Mouse (Mus musculus) adrenal gland, postnatal 25 days (tissue): ENCODE results near the gene Mnd1. TPM values are rescaled to one million over a fixed set of nuclear protein-coding genes. Genes with fewer than 3 reads are reported as not detected.

Experiments used
- DNase-seq: peaks from one replicate; pipeline ENCODE4 v3.0.0; 2021; ENCODE audit warnings: mixed read lengths
- total RNA-seq: library from RNA; stranded (reverse); gene quantifications from 2 replicates; pipeline ENCODE4 v1.2.3, GENCODE M21; 2021

The Mnd1 gene
- total RNA-seq, 1 experiment from 2014 or later, result 18.8 TPM

DNA sequence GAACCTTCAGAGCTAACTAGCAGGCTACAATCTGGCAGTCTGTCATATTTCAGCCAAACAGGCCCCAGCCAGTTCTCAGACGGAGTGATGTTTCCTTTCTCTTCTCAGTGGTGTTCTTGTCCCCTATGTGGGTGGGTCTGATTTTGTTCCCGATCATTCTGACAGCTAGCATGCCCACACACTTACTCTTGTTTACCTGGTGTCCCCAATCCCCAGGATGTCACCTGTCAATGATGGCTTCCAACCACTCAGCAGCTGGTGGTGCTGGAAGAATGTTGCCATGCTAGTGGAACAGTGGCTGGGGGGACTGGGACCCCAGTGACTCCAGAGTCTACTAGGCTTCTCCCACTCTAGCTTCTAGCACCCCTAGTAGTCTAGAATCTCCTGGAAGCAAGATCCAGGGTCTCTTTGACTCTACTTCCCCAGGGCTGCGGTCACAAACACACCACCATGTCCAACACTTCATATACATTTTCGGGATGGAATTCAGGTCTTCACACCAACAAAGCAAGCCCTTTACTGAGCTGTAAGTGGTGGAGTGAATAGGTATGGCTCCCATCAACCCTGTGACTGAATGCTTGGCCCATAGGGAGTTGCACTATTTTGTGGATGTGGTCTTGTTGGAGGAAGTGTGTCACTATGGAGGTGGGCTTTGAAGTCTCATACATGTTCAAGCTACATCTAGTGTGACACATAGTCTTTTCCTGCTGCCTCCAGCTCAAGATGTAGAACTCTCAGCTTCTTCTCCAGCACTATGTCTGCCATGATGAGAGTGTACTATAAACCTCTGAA lies 2.2 kb upstream of the Mnd1 start:
- no peak for DNase-seq

DNA sequence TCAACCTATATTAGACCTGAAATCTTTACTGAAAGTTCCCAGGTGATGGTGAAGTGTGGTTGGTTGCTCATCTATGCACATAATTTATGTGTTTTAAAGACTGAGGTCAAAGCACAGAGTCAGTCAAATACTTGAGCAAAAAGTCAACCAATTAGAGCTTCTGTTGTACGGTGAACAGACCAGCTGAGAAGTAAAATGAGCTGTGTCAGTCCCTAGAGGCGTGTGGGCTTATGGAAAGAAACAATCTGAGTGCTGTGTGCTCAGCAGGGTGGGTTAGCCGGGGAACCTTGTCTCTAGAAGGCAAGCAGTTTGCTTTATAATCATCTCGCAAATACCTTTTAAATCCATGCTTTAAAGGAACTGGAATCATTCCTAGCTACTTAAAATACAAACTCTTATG lies 1.4 kb upstream of the Mnd1 start:
- DNase-seq, result no peak

DNA sequence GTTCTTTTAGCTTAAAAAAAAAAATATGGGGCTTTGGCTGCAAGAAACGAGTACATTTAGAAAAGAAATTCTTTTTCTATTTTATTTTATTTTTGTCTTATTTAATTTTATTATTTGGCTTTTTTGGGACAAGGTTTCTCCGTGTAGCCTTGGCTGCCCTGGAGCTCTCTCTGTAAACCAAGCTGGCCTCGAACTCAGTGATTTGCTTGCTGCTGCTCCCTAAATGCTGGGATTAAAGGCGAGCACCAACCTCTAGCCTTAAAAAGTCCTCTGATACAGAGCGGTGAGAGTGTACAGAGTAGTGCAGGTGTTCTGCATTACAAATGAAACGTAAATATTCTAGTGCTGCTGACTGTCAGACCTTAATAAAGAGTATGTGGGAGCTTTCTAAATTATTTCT lies 519 bp upstream of the Mnd1 start:
- no peak for DNase-seq

DNA sequence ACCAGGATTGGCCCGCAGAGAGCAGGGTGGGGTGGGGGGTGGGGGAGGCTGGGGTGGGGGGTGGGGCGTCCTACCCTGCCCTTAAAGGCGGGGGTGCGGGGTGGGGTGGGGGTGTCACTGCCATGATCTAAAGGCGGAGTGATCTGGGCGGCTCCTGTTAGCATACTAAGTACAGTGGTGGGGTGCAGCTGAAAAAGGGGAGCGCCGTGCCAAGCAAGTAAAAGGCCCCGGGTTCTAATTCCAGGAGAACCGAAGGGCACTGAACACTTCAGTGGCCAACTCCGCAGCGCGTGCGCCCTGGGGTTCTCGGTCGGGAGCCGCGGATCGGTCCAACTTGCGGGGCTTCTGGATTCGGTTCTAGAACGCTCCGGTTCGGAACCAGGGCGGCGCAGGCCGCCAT lies 440 bp downstream of the Mnd1 start:
- DNase-seq, result no peak

DNA sequence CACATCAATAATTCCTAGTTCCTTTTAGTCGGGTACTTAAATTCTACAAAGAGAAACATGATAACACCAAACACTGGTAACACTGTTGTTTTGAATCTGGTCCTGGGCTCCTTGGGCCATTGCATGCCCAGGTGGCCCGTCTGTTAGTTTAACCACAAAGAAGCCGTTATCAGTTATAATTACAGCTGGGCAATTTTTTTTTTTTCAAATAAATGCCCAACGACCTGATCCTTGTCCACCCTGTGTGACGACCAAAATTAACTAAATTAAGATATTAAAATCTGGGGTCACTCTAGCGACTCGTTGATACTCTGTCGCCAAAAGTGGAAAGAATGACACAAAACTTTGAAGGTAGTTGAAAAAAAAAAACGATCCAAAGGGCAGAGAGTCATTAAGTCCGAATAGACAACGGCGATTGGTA lies 855 bp downstream of the Mnd1 start:
- no peak for DNase-seq

DNA sequence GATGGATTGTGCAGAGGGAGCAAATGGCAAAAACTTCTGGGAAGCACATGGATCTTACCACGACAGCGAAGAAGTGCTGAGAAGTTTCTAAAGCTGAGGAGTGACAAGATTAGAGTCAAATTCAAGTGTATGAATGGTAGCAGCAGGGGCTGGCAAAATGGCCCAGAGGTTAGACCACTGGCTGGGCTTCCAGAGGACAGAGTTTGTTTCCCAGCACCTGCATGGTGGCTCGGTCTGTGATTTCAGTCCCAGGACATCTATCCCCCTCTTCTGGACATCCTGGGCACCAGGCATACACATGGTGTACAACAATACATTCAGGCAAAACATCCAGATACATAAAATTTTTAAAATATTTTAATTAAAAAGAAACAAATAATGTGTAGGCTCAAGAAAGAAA lies 5.8 kb downstream of the Mnd1 start:
- DNase-seq, result no peak

DNA sequence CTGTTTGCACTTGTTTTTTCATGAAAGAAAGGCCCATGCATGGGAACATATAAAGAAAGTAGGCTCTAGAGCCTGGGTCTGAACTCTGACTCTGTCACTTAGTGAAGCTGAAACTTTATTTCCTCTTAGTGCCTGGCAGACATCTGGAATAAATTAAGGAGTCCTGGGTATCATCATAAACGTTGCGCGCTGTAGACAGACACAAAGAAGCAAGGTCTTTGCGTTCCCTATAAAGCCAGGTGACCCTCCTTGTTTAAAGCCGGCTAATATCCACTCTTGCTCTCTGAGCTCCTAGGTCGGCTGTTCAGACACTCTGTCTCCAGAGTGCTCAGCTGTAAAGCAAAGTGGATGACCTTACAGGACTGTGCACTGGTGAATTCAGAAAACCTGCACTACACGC lies 14.6 kb downstream of the Mnd1 start:
- no peak for DNase-seq

DNA sequence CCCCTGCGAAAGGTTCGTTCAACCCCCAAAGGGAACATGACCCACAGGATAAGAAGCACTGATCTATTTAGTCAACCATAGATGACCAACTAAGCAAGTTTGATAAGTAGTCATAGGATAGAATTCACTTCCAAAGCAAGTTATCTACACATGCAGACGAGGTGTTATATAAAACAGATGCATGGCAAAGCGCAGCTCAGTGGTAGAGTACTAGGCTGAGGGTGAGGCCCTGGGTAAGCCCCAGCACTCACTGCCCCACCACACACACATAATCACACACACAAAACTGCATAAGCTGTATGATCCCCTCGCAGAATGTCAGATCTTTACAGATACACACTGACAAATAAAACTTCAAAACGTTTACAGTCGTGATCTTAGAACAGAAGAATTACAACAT lies 19.1 kb downstream of the Mnd1 start:
- DNase-seq, result no peak

DNA sequence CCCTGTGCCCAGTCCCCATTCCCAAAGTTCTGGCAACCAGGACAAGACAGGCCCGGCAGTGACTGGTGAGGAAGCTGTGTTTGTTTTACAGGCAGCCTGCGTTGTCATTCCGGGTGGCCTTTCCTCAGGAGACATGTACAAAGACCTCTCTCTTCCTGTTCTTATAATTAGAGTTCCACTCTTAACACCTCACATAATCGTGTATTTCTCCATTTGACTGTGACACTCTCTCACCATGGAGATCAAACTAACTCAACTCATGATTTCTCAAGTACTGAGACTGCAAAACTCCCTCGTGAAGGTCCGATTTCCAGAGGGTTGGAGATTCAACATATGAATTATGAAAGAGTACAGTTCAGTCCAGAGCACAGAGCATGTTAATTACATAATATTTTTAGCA lies 19.7 kb downstream of the Mnd1 start:
- no peak for DNase-seq

DNA sequence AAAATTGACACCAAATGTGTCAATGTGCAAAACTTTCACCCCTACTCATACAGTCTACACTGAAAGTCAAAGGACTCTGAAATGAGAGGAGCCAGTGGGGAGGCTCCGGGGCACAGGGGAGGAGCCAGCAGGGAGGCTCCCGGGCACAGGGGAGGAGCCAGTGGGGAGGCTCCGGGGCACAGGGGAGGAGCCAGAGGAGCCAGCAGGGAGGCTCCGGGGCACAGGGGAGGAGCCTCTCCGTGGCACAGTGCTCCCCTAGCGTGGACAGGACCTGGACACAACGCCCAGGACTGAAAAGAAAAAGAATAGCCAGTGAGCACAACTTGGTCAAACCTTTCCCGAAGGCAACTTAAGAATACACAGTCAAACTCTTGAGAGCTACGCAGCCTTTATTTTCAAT lies 20.2 kb downstream of the Mnd1 start:
- DNase-seq, result peak; percentile 29

DNA sequence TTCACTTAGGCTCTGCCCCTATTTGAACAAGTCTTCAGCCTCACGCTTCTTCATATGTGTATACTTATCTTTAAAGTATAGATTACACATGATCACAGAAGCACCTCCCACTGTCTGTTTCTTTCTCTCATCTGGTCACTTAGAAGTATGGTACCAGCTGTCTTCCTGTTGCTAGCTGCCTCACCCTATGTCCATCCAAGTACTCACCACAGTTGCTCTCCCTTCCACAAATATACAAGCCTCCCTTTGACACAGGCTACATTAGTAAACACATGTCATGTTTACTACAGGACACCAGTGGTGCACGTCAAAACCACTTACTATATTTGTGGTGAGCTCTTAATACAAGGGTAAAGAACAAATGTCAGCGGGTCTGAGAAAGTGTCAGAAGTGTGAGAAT lies 24.2 kb downstream of the Mnd1 start:
- no peak for DNase-seq

DNA sequence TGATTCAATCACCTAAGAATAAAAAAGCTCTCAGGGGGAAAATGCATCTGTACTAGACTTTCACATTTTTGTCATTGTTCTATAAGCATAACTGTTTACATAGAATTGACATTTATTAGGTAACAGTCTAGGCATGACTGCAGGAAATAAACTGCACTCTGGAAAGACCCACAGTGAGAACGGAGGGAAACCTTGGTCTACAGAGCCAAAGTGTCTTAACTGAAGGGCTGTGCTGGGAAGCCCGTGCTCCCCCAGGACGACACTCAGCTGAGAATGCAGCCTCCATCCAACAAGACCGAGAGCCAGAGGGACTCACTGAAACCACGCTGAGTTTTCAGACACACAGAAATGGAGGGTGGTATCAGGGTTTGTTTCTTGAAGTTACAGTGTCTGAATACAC lies 24.8 kb downstream of the Mnd1 start:
- no peak for DNase-seq

DNA sequence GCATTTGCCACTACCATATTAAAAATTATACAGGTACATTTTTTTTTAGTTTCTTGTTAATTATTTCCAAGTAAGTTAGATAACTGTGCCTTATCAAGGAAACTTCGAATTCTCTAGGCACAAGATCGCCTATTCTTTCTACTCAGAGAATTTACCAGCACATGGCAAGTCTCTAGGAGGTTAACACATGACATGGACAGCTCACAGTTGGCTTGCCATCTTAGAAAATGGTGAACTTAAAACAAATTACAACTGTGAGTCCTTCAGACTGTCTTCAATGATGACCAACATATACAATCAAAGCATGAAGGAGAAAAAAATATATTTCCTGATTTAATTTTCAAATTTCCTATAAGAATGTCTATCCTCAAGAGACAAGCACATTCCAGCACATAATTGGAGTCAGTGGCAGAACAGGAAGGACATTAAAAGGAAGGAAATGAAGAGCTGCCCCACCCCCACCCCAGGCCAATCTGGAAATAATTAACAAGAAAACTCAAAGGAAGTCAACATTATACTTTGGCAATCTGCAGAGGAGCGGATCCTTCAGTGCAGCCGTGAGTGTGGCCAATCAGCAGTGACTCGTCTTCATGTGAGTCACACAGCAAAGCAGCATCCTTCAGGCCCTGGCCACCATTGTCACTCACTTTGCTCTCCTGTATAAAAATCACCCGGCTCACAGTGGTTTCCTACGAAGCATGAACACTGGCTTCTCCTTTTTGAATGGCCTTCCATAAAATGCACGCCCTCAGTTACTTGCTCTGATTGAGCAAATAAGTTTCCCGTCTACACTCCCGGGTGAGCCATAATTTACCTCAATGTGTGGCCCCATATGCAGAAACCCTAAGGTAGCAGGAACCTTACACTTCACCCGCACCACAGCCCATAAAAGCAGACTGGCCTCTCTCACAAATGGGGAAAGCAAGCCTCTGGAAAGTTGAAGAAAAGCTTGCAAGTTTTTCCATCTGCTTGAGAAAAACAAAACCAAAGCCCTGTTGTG lies 26.4 kb downstream of the Mnd1 start:
- peak; percentile 13 for DNase-seq

DNA sequence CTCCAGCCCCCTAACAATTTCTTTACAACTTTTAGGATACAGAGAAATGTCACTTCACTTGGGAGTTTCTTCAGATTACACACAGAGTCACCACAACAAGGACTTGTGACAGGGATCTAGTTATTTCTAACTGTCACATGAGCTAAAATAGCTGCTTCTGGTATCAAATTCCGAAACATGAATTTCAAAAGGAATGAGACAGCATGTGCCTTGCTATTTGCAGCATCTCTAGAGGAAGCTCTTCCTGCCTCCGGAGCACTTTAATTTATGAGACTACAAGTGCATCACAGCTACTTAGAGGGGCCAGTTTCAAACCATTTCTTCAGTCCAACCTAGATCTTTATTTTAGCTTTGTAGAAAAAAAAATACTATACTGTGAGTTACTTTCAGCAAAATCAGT lies 28.2 kb downstream of the Mnd1 start:
- no peak for DNase-seq

DNA sequence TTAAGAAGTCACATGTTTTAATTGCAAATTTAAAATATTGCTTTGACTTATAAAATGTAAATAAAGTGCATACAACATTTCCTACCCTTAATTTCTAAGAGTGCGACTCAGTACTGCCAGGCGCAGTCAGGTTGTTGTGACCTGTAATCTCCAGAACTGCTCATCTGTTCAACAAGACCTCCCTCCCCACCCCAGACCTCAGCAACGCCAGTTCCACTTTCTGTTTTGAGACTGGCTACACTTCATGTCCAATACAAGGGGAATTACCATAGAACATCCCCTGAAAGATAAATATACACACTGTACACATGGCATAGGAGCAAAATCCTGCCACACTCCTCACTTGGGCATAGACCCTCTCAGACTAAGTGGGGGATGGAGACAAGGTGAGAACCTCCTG lies 28.9 kb downstream of the Mnd1 start:
- DNase-seq, result no peak

DNA sequence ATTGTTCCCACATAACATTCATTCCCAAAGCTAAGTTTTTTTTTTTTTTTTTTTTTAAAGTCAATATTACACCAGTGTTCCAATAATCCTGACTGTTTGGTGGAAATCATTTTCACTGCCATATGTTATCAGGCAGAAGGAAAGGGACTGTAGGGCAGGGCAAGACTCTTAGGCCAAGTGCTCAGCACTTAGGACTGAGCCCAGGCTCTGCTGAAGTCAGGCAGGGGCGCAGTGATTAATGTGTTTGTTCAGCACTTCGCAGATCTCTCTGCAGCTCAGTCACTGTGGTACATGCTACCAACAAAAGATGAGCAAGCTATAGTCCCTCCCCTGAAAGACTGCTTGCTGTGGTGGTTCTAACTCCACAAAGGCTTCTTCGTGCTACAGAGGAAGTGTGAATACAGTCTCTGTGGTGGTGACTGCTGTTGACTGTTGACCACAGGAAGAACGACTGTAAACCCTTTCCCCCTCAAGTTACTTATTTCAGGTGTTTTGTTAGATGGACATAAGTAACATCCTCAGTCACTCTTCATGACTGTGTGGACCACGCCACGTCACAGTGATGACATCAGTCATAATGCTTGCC lies 29.8 kb downstream of the Mnd1 start:
- DNase-seq, result no peak

DNA sequence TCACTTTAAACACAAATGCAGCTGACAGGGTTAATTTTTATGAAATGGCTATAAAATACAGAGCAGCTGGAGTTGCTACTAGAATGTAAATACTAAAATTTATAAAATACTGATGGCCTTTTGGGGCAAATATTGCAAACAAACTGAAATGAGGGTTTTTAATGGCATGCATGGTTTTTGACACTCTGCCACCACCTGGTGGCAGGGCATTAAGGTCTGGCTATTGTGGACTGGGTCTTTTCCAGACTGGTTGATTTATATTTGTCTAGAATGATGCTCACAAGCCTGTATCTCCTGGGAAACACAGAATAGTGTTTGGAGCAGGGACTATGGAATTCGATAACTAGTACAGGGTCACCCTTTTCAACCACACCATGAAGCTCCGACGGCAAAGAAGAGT lies 32.1 kb downstream of the Mnd1 start:
- DNase-seq, result peak; percentile 41

DNA sequence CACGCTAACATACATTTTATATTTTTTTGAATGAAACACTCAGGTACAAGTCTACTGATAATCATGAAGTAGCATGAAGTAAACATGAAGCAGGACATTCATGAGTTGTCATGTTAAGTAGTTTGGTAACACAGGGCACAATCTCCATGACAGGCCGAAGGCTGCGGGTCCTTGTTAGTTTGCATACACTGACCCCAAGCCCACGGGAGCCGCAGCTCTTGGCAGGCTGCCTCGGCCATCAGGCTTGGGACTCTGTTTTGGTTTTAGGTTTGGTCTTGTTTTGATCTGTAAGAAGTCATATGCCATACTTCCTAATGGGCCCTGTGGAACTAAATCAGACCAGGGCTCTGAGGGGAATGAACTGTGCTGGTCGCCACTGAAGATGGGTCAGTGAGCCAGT lies 36.9 kb downstream of the Mnd1 start:
- DNase-seq, result no peak

DNA sequence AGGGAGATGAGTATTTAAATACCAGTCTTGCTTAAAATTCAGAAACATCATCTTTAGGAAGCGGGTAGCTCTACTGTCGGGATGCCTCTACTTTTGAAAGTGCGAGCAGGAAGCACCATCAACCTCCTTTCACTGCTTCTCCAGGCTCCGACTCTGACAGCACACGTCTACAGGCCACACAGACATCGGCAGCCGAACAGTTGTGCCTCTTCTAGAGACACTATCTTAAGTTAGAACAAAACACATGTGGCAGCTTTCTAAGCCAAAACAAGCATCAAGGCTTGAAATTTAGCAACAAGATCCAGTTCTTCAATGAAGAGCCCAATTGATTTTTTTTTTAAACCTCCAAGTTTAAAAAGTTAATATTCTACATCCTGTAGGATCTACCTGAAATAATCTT lies 37.4 kb downstream of the Mnd1 start:
- no peak for DNase-seq

DNA sequence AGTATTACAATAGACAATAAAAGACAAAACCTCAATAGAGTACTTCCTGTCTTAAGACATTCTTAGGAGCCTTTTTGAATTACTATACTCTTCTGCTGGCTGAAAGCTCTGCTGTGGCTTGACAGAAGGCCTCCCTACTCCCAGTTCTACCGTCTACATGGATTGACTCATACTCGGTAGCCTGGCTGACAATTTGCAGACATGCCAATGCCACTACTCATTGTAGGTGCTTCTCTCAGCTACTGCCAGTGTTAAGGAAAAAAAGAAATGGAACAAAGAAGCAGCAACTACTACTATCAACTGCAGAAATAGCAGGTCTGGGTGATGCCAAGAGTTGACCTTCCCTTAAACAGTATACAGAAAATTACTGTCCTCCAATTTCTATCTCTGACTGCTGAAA lies 47.0 kb downstream of the Mnd1 start:
- DNase-seq, result no peak

DNA sequence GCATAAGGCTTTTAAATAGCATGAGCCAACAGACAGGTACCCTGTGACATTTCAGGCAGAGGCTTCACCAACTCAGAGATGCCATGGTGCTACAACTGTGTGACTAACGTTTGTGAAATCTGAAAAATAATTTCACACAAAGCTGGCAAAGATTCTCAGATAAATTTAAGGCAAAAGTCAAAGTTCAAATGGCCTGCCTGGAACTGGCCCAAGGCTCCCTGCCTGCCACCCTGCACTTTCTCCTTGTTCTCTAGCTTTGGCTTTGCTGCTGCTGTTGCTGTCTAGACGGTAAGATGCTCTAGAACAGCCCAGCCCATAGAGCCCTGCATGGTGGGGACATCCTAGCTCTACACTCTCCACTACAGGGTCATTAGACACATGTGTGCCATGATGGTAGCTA lies 49.5 kb downstream of the Mnd1 start:
- peak; percentile 25 for DNase-seq

DNA sequence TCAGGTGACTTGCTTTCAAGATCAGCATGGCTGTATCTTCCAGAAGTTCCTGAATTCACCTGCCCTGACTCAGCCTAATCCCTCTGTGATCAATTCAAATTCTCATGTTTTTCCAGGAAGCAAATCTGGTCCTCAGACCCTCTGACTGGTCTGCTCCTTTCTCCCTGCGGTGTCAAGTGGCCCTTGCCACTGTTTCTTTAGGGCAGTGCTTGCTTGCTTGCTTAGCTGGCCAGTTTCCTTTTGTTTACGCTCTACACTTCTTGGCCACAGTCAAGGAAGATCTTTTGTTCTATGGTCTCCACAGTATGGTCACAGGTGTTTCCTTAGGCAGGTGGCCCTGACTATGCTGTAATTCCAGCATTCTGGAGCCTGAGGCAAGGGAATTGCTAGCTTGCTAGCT lies 52.0 kb downstream of the Mnd1 start:
- DNase-seq, result no peak

DNA sequence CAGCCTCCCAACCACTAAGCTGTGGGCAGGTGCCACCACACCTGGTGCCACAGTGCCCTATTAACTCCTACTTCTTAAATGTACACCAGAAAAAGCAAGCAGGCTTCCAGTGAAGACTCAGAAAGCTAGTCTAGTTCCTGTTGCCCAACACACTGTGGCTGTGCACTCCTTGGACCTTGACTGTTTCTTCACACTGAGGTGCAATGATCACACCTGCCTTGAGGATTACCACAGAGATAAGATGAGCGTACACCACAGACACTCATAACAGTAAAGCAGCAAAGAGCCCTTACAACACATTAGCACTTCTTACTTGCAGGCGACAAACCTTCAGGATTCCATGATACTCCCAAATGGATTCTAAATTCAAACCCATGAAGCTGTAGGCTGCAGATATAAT lies 62.7 kb downstream of the Mnd1 start:
- no peak for DNase-seq
